Mouse (Mus musculus) forebrain, embryonic 13.5 days (tissue): ENCODE data around the gene Serpina3j. TPM values are rescaled to one million over a fixed set of nuclear protein-coding genes. Genes with fewer than 3 reads are reported as not detected.
"Not testable (repeated sequence)": the region's sequence is repeated elsewhere in the genome, so short reads cannot be mapped to it uniquely, and the experiment has no call there.

ENCODE experiments used
- ATAC-seq: fragments of 200-750 bp; cut with Nextera tagmentation; 2 replicates; pipeline ENCODE4 v1.8.0; 2017
- H3K27ac ChIP-seq: fragments of 300-500 bp; sonication (generic); 2 replicates; pipeline ENCODE4 v1.5.1; 2015; ENCODE audit warnings: inconsistent platforms, mild to moderate bottlenecking, moderate library complexity
- H3K27me3 ChIP-seq: fragments of 300-500 bp; sonication (generic); 2 replicates; pipeline ENCODE4 v1.6.1; 2015; ENCODE audit warnings: mild to moderate bottlenecking, inconsistent platforms
- H3K36me3 ChIP-seq: fragments of 300-500 bp; sonication (generic); 2 replicates; pipeline ENCODE4 v1.6.1; 2015; ENCODE audit warnings: mild to moderate bottlenecking, inconsistent platforms; ENCODE audit not compliant: poor library complexity, severe bottlenecking
- H3K4me1 ChIP-seq: fragments of 300-500 bp; sonication (generic); 2 replicates; pipeline ENCODE4 v1.6.1; 2015; ENCODE audit warnings: inconsistent platforms
- H3K4me2 ChIP-seq: fragments of 300-500 bp; sonication (generic); 2 replicates; pipeline ENCODE4 v1.6.1; 2015; ENCODE audit warnings: inconsistent platforms, mild to moderate bottlenecking, moderate library complexity
- H3K4me3 ChIP-seq: fragments of 300-500 bp; sonication (generic); 2 replicates; pipeline ENCODE4 v1.5.1; 2015; ENCODE audit warnings: mild to moderate bottlenecking, inconsistent platforms
- H3K9ac ChIP-seq: fragments of 300-500 bp; sonication (generic); 2 replicates; pipeline ENCODE4 v1.6.1; 2015; ENCODE audit warnings: mild to moderate bottlenecking, inconsistent platforms
- H3K9me3 ChIP-seq: fragments of 300-500 bp; sonication (generic); replicated peaks from 2 replicates; pipeline ENCODE4 v1.6.1; 2016; ENCODE audit warnings: inconsistent platforms
- WGBS: fragments of 180-500 bp; shearing (Covaris S2); methylation state at CpG from one replicate; pipeline ENCODE4 v1.1.7; 2015; 5-methylcytosine and 5-hydroxymethylcytosine counted together
- polyA plus RNA-seq: library from polyadenylated mRNA; unstranded; fragments of >200 nt; fragmentation: Nextera tagmentation; extraction: Ambion mirVana; gene quantifications from 2 replicates; pipeline ENCODE4 v1.2.1, GENCODE M21; 2015

Serpina3j gene
- polyA plus RNA-seq, result not detected in 2 replicates

DNA sequence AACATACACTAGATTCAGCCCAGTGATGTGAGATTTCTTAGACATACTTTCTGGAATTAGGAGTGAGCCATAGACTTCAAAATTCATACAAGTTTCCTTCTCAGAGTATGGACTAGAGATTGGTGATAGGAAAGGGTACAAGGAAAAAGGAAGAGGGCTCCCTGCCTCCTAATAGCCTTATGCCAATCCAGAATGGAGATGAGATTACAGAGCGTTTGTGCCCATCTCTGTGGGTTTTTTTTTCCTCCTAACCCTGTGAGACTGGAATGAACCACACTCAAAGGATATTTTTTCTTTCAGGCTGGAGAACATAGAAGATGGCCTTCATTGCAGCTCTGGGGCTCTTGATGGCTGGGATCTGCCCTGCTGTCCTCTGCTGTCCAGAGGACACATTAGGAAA, at the start of gene Serpina3j:
Gene Serpina3j, plus strand, starts transcription at position 301 of the 400 bp plus-strand sequence.
- Histone ChIP-seq H3K4me3 (no peak within 1 kb of the TSS), H3K27me3 (no peaks in the 10 kb centered on the region), H3K9me3 (peaks cover 6% of the 10 kb centered on the region), H3K4me1 (no peaks in the 10 kb centered on the region), H3K36me3 (no peaks in the 10 kb centered on the region), H3K4me2 (no peak within 1 kb of the TSS), H3K9ac (no peak within 1 kb of the TSS), H3K27ac (no peak within 1 kb of the TSS)
- ATAC-seq, result no peak
- 90% methylated on average over 1 of the region's 1 CpGs for WGBS

DNA sequence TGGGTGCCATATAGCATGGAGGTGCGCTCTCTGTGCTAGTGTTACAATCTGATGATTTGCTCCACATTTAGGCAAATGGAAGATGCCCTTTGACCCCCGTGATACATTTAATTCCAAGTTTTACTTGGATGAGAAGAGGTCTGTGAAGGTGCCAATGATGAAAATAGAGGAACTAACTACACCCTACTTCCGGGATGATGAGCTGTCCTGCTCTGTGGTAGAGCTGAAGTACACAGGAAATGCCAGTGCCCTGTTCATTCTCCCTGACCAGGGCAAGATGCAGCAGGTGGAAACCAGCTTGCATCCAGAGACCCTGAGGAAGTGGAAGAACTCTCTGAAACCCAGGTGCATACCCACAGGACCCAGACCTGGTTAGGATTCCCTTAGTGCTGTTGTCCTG, 48.0 kb upstream of the Serpina3j start:
- Histone ChIP-seq H3K9ac (no peak overlapping the region), H3K4me1 (no peaks in the 10 kb centered on the region), H3K27ac (no peak overlapping the region), H3K27me3 (no peaks in the 10 kb centered on the region), H3K9me3 (no peaks in the 10 kb centered on the region), H3K36me3 (no peaks in the 10 kb centered on the region), H3K4me2 (no peak overlapping the region), H3K4me3 (no peak overlapping the region)
- 85% methylated on average over 3 of the region's 3 CpGs for WGBS
- no peak for ATAC-seq

DNA sequence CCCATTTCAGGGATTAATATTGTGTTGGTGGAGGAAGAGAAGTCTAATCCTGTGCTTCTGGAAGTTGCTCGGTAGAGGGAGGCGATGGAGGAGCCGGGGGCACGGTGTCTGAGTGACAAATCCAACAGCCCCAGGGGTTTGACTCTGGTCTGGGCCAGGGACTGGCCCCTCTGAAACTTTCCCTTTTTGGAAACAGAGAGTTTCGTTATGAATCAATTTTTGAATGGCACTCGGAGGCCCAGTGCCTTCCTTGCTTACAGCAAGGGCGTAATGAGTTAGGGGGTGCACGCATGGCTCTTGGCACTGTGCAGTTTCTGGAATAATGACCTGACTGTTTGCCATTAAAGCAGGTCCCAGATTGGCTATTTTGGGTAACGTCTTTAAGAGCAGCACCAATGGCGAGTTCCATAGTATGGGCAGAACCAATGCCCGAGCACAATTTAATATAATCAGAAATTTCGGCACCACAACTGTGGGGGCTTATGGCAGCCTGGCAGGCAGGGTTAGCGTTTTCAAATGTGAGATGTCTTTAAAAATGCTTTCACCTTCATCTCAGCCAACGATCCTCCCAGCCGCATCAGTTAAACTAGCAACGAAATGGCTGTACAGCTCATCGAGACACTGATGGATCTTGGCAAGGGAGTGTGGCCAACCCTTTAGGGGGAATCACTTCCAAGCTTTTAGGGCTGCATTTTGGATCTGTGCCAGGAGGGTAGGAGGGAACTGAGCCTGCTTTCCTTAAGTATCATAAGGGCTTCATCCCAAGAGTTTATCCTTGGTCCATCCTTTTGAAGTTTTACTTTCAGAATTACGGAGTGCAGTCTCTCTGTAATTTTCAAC, 35.9 kb upstream of the Serpina3j start:
- peak; percentile 71 for ATAC-seq
- Histone ChIP-seq H3K27ac (peak overlapping the region; percentile 31), H3K9ac (no peak overlapping the region), H3K9me3 (peaks cover 4% of the 10 kb centered on the region; the same call in 1 of the 2 replicates), H3K4me1 (peaks cover 16% of the 10 kb centered on the region; the same call in 1 of the 2 replicates), H3K36me3 (no peaks in the 10 kb centered on the region), H3K4me3 (no peak overlapping the region), H3K4me2 (peak overlapping the region; percentile 29), H3K27me3 (no peaks in the 10 kb centered on the region)
- WGBS, result 53% methylated on average over 18 of the region's 18 CpGs

DNA sequence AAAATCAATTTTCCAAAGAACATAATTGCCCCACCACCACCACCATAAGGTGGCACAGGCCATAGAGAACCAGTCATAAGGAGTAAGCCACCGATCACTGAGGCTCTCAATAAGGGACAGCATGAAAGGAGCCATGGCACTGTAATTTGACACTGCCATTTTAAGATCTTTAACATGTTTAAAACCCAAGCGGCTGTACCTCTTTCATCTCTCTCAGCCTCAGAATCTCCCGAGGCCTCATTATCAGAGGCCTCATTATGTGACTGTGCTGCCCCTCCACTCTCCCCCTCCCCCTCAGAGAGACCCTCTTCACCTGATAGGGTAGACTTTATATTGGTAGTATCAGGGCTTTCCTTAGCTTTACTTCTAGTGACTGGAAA, 35.3 kb upstream of the Serpina3j start:
- Histone ChIP-seq H3K27ac (no peak overlapping the region), H3K4me2 (peak overlapping the region; percentile 29)

DNA sequence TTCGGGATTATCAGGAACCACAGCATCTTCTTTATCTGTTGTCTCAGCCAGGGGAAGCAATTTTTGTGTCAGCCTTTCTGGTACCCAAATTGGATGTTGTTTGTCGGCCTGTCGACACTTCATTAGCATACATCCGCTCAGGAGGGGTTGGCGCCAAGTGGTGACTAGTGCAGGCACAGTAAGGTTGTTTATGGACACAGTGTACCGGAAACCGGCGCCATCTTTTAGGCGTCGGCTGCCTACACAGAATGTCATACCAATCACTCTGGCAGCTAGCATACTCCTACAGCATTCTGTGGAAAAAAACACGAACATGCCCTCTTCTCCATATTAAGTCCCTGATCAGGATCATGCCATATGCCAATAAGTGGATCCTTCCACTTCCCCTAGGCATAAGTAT, 31.0 kb upstream of the Serpina3j start:
- no peak; the same call in 1 of the 2 replicates for ATAC-seq
- Histone ChIP-seq H3K27me3 (no peaks in the 10 kb centered on the region), H3K4me2 (no peak overlapping the region), H3K9ac (no peak overlapping the region), H3K4me1 (peaks cover 9% of the 10 kb centered on the region; the same call in 1 of the 2 replicates), H3K36me3 (no peaks in the 10 kb centered on the region), H3K4me3 (no peak overlapping the region), H3K27ac (no peak overlapping the region), H3K9me3 (peaks cover 4% of the 10 kb centered on the region; the same call in 1 of the 2 replicates)
- 88% methylated on average over 11 of the region's 11 CpGs for WGBS

More for the DNA sequence above, 35.3 kb upstream of the Serpina3j start:
- Histone ChIP-seq H3K4me1 (peaks cover 16% of the 10 kb centered on the region; the same call in 1 of the 2 replicates), H3K27me3 (no peaks in the 10 kb centered on the region), H3K9ac (no peak overlapping the region), H3K4me3 (no peak overlapping the region), H3K36me3 (no peaks in the 10 kb centered on the region), H3K9me3 (peaks cover 4% of the 10 kb centered on the region; the same call in 1 of the 2 replicates)
- ATAC-seq, result peak; percentile 79
- 3% methylated on average over 3 of the region's 3 CpGs for WGBS

DNA sequence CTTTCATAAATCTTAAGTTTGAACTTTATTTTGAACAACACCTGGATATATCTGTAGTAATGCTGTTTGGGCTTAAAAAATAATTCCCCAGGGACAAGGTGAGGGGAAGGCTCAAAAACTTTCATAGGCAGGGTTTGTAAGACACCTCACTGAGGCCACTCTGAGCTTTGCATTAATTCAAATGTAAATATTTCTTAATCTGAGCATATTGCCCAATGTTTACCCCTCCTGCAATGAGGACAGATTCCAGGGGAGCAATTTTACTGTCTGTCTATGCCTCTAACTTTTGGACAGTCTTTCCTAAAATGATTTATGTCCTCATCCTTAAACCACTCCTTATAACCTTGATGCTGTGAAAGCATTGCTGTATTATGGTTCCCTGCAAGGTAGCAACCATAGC, 26.0 kb upstream of the Serpina3j start:
- Histone ChIP-seq H3K4me2 (no peak overlapping the region), H3K4me1 (no peaks in the 10 kb centered on the region), H3K9me3 (no peaks in the 10 kb centered on the region), H3K27ac (no peak overlapping the region), H3K4me3 (no peak overlapping the region), H3K36me3 (no peaks in the 10 kb centered on the region), H3K27me3 (no peaks in the 10 kb centered on the region), H3K9ac (no peak overlapping the region)
- no peak for ATAC-seq

DNA sequence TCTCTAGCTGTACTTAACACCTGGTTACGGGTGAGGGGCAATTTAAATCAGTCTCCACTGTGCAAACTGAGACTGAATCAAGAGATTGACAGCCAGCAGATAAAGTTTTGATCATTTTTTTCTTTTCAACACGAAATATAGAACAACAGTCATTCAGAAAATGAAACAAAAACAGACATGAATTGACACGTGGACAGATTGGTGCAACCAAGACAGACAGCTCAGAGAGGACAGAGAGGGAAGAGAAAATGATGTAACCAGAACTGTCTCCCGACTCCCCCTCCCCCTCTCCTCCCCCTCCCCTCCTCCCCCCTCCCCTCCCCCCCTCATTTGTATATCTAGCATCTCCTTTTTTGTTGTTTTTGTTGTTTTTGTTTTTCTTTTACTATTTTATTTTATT, 24.5 kb upstream of the Serpina3j start:
- Histone ChIP-seq H3K36me3 (no peaks in the 10 kb centered on the region), H3K4me2 (no peak overlapping the region), H3K4me1 (no peaks in the 10 kb centered on the region), H3K27ac (no peak overlapping the region), H3K9me3 (no peaks in the 10 kb centered on the region), H3K4me3 (no peak overlapping the region), H3K9ac (no peak overlapping the region), H3K27me3 (no peaks in the 10 kb centered on the region)
- 52% methylated on average over 4 of the region's 4 CpGs for WGBS
- no peak for ATAC-seq

DNA sequence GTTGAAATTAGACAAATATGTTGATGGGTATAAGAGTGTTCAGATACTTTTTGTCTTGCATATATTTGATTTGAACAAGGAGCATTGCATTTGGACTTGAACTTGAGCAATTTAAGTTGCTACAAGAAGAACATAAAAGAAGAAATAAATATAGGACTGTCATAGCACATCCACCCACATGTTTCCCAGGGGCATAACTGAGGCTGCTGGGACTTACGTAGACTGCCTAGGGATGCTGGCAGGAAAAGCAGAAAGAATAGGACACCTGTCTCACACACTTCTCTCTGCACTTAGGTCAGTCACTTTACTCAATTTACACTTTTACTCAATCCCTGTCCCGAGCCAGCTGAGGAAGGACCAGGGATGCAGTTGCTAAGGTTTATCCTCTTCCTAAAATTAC, 20.4 kb upstream of the Serpina3j start:
- no peak for ATAC-seq
- no peak overlapping the region for H3K4me2 ChIP-seq
- no peaks in the 10 kb centered on the region for H3K4me1 ChIP-seq
- H3K4me3 ChIP-seq, result no peak overlapping the region
- no peak overlapping the region for H3K27ac ChIP-seq
- no peaks in the 10 kb centered on the region for H3K9me3 ChIP-seq
- no peaks in the 10 kb centered on the region for H3K27me3 ChIP-seq
- 93% methylated on average over 2 of the region's 2 CpGs for WGBS
- no peaks in the 10 kb centered on the region for H3K36me3 ChIP-seq
- no peak overlapping the region for H3K9ac ChIP-seq

DNA sequence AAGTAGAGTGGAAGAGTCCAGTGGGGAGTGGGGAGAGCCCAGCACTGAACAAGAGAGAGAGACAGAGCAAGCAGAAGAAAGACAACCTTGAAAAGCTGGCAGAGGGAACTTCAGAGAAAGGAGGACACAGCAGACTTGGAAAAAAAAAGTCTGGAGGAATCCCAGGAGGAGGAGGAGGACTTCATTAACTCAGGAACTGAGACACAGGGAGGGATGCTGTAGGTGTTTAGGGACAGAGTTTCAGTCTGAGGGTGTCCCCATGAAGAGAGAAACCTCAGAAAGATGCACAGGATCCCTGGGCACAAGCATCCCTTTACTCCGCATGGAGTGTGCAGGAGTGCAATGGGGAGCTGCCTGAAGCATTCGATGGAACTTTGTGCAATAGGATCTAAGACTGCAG, 16.3 kb upstream of the Serpina3j start:
- no peaks in the 10 kb centered on the region for H3K4me1 ChIP-seq
- no peak overlapping the region for H3K9ac ChIP-seq
- ATAC-seq, result no peak
- no peaks in the 10 kb centered on the region for H3K9me3 ChIP-seq
- H3K36me3 ChIP-seq, result no peaks in the 10 kb centered on the region
- 90% methylated on average over 2 of the region's 2 CpGs for WGBS
- H3K27me3 ChIP-seq, result no peaks in the 10 kb centered on the region
- no peak overlapping the region for H3K27ac ChIP-seq
- no peak overlapping the region for H3K4me2 ChIP-seq
- no peak overlapping the region for H3K4me3 ChIP-seq

DNA sequence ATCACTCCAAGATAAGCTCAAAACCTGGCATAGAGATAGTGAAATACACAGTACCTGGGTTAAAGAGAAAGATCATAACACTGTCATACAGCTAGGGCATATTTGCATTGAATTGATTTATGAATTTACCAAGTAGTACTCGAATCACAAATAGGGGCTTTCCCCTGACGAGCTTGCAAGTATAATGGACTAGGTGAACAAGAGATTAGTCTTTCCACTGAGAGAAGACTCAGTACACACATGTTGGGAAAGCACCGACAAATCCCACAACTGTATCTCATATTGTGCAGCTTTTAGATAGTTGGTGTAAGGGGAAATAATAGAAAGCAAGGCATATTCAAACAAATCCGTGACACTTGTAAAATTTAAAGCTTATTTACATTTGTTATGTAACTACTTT, 8.4 kb upstream of the Serpina3j start:
- Histone ChIP-seq H3K27ac (no peak overlapping the region), H3K36me3 (no peaks in the 10 kb centered on the region), H3K27me3 (no peaks in the 10 kb centered on the region), H3K9me3 (no peaks in the 10 kb centered on the region; the same call in 1 of the 2 replicates), H3K9ac (no peak overlapping the region), H3K4me3 (no peak overlapping the region), H3K4me2 (no peak overlapping the region), H3K4me1 (no peaks in the 10 kb centered on the region)
- no peak for ATAC-seq
- WGBS, result 91% methylated on average over 4 of the region's 4 CpGs

DNA sequence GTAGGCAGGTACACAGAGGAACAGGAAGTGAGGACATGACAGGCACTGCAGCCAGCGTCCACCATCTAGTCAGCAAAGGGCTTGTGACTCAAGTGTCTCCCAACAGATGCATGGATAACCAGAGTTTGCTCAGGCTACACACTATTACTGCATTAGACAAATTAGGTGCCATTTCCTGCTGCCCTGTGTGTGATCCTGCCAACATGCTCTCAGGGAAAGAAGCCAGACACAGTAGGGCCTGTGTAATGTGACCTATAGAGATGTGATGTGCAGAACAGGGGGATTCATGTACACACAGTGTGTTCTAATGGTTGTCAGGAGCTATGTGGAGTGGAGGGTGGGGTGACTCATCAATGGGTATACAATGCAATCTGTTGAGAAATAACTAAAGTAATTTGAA, 8.1 kb downstream of the Serpina3j start:
- Histone ChIP-seq H3K4me3 (no peak overlapping the region), H3K4me2 (no peak overlapping the region), H3K9me3 (no peaks in the 10 kb centered on the region), H3K27ac (no peak overlapping the region), H3K36me3 (no peaks in the 10 kb centered on the region), H3K27me3 (no peaks in the 10 kb centered on the region), H3K4me1 (no peaks in the 10 kb centered on the region), H3K9ac (no peak overlapping the region)
- ATAC-seq, result no peak
- 96% methylated on average over 1 of the region's 1 CpGs for WGBS

DNA sequence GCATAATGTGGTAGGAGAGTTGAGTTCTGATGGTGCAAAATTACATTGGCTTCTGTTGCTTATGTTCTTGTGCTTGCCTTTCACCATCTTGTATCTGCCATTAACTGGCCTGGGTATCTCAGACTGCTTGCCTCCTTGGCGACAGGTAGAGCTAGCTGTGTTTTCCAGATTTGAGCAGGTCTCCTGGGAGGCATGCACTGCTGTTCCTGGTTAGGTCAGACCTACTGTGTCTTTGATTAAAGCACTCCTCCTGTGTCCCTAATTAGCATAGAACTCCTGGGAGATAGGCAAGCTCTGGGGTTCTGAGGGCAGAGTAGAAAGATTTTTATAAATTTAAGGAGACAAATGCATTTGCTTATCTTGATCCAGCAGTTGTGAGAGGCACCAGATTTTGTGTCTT, 17.3 kb downstream of the Serpina3j start:
- H3K4me1 ChIP-seq, result no peaks in the 10 kb centered on the region
- WGBS, result 54% methylated on average over 1 of the region's 1 CpGs

DNA sequence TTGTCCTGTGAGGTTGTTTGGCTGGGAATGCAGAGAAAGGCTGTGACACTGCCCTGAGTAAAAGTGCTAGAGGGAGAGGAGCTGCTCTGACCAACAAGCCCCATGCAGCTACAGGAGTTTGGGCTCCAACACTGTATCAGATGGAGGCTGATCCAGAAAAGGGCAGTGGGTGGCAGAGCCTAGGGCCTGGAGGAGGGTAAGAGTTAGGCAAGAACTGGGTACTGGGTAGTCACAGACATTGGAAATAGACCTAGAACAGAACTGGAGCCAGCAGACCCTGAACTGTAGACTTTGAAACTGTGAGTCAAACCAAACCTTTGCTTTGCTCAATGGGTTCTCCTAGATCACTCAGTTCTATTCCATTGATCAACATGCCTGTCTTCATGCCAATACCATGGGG, 22.5 kb downstream of the Serpina3j start:
- not testable (repeated sequence) for H3K4me1 ChIP-seq, H3K27ac ChIP-seq, H3K9me3 ChIP-seq, ATAC-seq, H3K4me3 ChIP-seq, H3K36me3 ChIP-seq, H3K27me3 ChIP-seq, H3K9ac ChIP-seq, H3K4me2 ChIP-seq

More for the DNA sequence above, 17.3 kb downstream of the Serpina3j start:
- H3K9me3 ChIP-seq, result no peaks in the 10 kb centered on the region
- no peak overlapping the region for H3K4me2 ChIP-seq
- no peak overlapping the region for H3K27ac ChIP-seq
- no peak for ATAC-seq
- no peak overlapping the region for H3K9ac ChIP-seq
- H3K27me3 ChIP-seq, result no peaks in the 10 kb centered on the region
- H3K36me3 ChIP-seq, result no peaks in the 10 kb centered on the region
- no peak overlapping the region for H3K4me3 ChIP-seq
